Mouse (Mus musculus) spleen, postnatal 36 days (tissue): ENCODE results near the gene Rwdd2b.
A peak's percentile ranks its signal among the peaks of the same experiment; 100 is the strongest.

Experiments used
- DNase-seq, 2 experiments: peaks; one replicate each; pipeline ENCODE4 v3.0.0; 2022; ENCODE audit warnings: low spot score in 2 of 2, mixed read lengths in 1 of 2

Gene Rwdd2b

DNA sequence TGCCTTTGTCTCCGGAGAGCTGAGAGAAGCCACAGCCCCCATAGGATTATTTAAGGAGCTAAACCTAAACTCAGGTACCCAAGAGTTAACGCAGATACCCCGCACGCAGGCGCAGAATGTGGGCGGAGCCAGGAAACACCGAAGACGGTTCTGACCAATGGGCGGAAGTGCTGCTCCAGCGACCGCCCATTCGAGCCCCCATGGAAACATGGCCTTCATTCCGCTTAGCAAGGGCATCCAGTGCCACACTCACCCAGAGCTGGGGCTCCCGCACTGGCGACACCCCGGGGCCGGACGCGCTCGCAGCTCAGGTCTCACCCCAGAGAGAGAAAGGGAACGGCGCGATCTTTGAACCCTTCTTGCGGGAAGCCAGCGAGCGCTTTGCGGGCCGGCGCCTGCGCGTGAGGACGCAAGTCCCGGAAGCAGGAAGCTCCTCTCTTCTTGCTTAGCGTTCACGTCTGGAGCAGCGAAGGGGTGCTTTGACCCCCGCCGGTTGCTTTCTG is at the start of gene Rwdd2b:
Gene Rwdd2b, minus strand, starts transcription at position 390 of the 503 bp plus-strand sequence.
- peak; percentile 91 to 95 for DNase-seq

DNA sequence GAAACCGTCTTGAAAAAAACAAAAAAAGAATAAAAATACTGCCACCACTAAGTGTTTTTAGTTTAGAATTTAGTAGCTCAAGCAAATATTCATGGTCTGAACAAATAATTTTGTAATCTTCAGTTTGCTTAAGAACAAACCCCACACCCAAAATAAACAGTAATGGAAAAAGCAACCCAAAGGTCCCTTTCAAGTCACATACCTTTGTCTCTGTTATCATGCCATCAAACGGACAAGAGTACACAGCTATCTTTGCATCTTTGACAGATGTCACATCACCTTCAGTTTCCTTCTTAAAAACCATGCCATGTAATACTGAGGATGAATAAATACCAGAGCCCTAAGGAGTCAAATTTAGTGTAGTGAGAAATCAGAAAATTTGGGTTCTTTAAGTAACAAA is 48.2 kb upstream of the Rwdd2b start:
- DNase-seq = no peak

DNA sequence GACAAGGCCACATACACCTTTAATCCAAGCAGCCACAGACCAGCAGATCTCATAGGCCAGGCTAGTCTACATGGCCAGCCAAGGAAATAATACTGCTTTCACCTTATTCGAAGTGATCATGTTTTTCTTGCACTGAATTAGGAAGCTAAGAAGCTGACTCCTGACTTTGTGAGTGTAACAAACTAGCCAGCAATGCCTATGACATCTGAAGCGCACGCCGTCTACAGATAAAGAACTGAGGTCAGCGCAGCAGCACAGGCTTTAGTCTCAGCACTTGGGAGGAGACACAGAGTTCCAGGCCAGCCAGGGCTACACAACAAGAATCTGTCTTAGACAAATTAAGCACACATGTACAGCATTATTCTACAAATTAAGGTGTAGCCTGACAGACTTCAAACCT is 46.4 kb upstream of the Rwdd2b start:
- no peak for DNase-seq

DNA sequence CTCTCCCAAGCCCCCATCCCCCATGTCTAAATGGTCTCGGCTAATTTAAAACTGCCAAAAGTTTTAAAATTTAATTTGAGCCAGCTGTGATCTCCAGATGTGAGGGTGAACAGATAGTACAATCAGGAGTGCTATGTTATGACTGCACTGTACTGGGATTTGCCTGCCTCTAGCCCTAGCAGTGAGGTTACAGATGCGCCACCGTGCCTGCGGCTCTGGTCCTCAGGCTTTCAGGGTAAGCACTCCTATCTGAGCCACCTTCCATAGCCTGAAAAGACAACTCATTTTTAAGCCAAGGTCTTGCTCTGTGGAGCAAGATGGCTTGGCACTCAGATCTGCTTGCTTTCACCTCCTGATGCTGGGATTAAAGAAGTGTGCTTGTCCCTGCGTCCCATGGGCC is 44.0 kb upstream of the Rwdd2b start:
- no peak for DNase-seq

DNA sequence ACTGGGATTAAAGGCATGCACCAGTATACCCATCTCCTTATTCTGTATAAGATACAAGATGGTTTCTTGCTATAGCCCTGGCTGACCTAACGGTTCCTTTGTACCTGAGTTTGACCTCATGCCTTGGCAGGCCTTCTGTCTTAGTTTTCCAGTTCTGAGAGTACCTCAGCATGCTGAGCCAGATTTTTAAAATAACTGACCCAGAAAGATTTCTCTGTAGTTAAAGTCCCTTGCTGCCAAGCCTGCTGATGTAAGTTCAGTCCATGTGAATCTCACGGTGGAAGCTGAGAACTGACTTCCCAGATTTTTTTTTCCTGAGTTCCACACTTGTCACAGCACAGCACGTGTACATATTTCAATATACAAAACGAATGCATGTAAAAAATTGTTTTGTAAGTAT is 30.2 kb upstream of the Rwdd2b start:
- no peak for DNase-seq

DNA sequence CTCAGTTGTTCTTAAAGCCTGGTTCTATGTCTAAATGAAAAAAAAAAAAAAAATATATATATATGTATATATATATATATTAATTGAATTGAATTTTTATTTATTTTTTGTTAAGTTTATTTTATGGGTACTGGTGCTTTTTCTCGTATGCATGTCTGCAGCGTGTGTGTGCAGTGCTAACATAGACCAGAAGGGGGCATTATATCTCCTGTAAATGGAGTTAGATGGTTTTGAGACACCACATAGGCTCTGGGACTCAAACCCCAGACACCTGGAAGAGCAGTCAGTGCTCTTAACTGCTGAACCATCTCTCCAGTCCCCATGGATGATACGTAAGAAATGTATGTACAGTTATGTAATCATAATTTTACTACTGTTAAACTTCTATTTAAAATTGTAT is 18.4 kb upstream of the Rwdd2b start:
- no peak for DNase-seq

DNA sequence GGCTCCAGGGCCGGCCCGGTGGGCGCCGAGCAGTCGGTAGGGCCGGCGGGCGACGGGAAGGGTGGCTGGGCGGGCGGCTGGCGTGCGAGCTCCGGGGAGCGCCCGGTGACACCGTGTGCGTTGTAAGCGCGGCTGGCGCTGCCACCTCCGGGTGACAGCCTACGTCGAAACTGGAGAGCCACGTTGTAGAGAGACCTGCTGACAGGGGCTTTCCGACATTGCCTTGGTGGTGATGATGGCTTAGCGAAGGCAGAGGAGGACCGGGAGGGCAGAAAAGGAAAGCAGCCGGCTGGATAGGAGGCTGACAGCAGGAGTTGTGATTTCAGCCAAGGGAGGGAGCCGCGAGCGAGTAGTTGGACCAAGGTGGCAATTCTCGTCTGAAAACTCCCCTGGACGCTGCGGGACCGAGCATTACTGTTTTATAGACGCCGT is 14.8 kb upstream of the Rwdd2b start:
- DNase-seq = peak in 1 of 2 experiments; percentile 36

DNA sequence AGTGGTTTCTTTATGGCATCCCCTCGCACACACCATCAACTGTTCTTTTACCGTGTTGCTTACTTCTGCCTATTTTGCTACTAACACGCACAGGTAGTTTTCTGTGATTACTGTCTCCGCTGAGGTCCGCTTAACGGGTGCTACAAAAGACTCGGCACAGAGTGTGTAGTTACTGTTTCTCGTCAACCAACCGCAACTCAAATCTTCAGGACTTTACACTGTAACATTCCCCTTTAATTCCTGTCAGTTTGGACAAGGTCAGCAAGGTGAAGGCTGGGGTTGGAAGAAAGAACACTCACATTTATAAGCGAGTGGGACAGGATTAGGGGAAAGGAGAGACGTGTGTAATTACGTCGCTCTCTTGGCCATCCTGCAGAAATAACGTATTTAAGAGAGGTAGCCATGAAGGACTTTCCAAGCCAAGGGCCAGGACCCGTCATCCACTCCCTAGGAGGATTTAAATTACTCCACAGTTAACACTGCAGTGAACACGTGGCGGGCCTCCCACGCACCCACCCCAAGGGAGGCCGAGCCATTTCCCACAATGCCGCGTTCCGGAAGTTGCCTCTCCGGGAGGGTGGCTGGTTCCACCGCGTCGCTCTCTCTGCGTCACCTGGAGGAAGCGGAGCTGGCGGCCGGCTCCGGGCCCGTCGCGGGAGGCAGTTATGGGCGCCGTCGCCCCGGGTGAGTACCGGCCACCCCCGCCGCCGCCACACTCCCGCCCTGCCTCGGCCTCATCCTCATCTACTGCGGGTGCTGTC is 14.2 kb upstream of the Rwdd2b start, which contains the start of gene Usp16:
Gene Usp16, plus strand, starts transcription at position 285 of the 761 bp plus-strand sequence.
- peak; percentile 91 to 92 for DNase-seq

DNA sequence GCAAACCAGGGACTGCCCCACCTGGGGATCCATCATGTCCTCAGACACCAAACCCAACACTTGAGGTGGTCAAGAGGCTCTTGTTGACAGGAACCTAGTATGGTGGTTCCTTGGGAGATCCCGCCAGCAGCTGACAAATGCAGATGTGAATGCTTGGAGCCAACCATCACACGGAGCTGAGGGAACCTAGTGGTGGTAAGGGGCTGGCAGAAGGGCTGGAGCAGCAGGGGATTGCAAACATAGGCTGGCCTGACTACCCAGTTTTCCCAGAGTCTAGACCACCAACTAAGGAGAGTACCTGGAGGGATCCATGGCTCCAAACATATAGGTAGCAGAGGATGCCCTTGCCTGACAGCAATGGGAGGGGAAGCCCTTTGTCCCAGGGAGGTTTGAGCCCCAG is 12.9 kb upstream of the Rwdd2b start:
- no peak for DNase-seq

DNA sequence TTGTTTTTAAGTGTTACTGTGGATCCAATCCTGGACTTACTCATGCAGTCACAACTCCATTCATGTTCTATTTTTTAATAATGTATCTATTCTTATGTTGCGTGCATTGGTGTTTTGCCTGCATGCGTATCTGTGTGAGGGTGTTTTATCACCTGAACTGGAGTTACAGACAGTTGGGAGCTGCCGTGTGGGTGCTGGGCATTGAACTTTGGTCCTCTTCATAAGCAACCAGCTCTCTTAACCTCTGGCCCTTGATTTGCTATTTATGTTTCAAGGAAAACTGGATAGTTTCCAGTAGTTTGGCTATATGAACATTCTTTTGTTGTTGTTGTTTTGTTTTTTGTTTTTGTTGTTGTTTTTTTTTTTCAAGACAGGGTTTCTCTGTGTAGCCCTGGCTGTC is 5.2 kb upstream of the Rwdd2b start:
- no peak for DNase-seq

DNA sequence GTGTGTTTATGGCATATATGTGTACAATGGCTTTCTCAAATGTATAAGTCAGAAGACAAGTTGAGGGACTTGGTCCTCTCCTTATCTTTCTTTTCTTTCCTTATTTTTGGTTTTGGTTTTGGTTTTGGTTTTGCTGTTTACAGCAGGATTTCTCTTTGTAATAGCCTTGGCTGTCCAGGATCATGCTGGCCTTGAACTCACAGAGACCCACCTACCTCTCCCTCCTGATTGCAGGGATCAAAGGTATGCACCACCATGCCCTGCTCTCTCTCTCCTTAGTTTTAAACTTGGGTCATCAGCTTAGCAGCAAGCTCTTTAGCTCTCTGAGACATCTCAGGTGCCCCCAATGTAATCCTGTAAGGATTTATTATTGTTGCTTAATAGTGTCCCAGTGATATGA is 4.7 kb upstream of the Rwdd2b start:
- no peak for DNase-seq

DNA sequence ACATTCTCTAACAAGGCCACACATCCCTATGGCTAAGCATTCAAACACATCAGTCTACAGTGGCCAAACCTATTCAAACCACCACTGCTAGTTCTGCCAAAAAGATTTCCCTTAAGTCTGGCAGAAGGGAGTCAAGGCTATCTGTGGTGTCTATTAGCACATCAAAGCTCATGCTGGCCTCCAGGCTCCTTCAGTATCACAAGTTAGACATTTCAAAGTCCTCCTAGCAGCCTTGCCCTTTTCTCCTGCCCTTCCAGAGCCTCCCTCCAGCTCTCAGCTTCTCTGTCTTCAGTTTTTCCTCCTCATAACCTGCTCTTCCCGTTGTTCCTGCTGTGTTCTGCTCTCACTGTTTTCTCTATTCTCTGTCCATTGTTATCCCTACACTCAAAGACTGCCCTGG is 3.7 kb upstream of the Rwdd2b start:
- DNase-seq = no peak

DNA sequence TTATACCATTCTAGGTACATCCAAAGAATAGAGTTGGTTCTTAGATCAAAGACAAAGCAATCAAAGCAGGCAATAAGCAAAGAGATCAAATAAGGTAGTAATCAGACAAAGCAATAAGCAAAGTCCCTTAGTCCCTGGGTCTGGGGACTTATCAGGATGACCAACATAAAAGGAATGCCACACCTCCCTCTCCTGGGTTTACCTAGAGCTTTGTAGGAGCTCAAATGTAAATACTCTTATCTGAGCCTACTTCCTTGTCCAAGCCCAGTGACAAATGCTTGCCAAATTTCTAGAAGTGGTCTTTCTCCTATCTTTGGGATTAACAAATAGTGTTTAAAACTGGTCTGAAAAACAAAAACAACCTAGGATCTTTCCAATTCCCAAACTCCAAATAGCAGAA is 2.9 kb upstream of the Rwdd2b start:
- DNase-seq = no peak

DNA sequence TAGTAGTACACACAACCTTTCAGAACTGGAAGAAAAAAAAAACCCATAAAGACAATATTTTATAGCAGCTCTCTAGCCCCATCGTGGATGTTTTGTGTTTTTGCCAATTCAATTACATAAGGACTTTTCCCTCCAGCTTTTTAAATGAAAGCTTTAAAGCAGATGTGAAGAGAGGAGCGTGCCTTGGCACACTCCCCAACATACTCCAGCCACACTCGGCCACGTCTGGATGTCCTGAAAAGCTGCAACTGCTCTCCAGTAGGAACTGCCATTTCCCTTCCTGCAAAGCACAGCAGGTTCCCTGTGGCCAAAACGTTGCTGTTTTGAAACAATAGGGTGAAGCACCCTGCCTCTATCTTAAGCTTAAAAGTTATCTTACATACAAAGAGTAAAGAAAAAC is 1.9 kb upstream of the Rwdd2b start:
- no peak for DNase-seq

DNA sequence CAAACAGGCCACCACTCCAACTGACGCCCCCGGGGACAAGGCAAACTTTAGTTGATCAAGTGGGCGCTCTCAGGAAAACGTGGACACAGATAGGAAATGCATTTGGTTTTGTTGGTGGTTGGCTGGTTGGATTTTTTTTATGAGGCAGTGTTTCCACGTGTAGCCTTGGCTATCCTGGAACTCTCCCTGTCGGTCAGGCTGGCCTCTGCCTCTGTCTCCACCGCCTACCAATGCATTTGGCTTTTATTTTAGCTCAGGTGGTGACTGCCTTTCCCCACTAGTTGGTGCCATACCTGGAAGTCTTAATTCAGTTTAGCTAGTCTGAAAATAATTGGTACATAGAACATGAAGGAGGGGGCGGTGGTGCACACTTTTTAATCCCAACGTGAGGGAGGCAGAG is 716 bp upstream of the Rwdd2b start:
- peak; percentile 33 to 45 for DNase-seq

DNA sequence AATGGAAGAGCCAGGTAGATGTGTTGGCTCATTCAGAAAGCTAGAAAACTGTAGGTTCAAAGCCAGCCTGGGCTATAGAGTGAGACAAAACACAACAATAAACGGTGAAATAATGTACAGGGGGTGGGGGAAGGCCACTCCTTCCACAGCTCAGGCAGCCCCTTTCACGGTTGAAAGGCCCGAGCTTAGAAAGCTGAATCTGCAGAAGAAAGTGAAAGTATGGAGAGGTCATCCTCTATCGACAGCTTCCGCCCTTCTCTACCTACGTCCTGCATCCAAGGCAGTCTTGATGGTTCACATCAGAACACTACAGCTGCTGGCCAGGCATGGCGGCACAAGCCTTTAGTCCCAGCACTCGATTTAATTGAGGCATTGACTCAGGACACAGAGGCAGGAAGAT is 1.7 kb downstream of the Rwdd2b start:
- DNase-seq = no peak

DNA sequence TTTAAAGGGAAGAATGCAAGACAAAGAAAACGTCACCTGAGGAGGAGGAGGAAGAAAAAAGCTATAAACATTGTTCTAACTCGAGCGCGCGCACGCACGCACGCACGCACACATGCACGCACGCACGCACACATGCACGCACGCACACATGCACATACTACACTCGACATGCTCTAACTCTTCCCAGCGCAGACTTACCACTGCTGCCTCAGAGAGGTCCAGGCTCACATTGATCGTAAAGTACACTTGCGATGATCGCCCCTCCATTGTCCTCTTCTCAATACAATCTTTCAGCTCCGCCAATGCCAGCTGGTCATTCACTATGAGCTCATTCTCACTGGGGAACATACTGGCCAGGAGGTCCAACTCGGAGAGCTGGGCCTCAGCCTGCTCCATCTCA is 3.3 kb downstream of the Rwdd2b start:
- no peak for DNase-seq

DNA sequence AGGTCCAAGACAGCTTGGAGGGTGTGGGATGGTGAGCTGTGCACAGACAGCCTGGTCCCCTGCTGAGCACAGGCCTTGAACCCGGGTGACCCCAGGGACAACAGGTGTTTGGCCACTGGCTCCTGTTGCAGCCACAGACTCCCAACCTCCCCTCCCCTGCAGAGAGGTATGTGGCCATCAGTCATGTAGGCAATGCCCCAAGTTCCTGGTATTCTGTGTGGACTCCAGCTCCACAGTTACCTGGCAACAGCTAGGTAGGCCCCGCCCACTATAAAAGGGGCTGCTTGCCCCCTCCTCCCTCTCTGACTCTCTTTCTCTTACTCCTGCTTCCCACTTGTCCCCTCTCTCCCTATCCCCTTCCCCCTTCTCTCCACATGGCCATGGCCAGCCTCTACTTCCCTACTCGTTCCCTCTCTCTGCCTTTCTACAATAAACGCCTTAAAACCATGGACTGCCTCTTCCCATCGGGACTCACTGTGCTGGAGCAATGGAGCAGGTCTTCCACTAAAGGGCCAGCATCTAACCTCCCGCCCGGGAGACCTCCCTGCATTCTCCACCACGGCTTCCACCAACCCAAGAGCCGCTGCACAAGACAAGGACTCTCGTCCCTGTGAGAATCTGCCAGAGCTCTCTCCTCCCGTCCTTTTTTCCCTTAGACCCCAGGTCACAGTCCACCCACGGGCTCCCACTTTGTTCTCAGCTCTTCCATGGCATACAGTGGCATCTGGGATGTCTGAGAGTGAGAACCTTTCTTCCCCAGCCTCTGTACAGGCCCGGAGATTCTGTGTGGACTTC is 4.8 kb downstream of the Rwdd2b start:
- DNase-seq = no peak

DNA sequence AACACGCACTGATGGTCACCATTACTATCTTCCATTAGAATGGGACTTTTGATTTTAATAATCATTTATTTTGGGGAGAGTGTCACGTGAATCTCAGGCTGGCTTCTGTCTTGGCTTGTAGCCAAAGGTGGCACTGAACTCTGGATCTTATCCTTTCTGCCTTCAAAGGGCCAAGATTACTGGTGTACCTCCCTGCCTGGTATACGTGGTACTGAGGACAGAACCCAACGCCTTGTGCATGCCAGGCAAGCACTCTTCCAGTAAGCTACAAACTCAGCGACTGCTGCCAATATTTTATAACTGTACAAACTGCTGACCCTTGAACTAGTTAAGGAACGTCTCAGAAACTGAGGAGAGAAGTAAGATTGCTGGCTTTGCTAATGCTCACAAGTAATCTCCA is 5.4 kb downstream of the Rwdd2b start:
- no peak for DNase-seq

DNA sequence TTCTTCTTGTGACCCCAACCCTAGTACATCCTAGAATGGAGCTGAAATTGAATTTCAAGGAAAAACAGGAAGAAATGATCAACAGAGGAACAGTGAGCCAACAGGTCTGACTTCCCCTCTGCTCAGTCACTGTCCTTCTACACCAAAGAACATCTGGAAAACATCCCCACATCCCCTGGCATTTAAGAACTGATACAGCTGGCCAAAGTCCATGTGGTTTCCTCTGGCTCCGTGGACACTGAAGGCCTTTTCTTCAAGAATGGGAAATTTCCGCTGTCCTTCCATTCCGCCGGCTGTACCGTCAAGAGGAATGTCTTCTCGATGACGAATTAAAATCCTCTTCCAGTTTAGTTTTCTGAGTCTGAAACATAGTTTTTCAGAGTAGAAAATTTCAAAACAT is 6.1 kb downstream of the Rwdd2b start:
- no peak for DNase-seq

DNA sequence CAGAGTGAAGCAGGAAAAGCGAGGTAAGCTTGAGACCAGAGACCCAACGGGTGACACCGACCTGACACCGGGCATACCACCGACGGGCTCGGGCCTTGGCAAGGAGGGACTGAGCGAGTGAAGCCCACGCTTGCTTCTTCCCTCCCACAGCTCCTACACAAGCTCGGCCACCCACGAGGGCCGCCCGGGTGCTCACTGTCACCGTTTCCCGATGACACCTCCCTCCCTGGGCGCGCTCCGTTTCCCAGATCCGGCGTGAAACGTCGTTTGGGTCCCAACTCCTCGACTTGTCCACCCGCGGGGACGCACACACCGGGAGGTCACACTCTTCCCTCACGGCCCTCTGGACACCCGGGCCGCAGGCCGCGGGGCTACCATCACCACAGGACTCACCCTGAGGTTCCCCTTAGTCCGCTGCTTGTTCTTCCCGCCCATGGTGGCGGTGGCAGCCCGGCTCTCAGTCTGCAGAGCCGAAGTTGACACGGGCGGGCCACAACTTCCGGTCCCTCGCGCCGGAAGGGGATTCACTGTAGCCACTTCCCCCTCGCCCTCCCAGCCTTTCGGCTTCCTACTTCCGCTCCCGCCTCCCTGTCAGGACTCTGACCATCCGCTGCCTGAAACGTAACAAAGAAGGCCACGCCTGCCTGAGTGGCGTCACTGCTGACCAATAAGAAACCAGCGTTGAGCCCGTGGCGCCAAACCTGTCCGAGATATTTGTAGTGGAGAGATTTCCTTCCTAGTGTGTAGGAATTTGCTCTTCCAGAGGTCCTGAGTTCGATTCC is 8.1 kb downstream of the Rwdd2b start, which contains the start of gene Ltn1:
Gene Ltn1, minus strand, starts transcription at position 580 of the 782 bp plus-strand sequence.
- peak; percentile 97 to 98 for DNase-seq

DNA sequence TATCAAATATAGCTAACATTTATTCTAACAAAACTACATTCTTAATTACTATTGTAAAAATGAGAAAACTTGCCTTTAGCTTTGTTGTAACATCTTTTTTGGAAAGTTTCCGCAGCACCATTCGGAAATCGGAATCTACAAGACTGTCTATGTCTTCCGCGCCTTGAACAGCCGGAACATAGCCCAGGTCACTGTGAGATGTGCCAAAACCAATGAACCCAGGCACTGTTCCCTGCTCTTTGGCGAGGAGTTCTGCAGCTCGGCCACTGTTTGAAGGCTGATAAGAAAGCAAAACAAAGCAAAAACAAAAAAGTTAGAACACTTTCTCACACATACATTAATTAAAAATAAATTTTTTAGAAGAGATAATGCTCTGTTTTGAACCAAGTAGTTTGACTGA is 12.9 kb downstream of the Rwdd2b start:
- DNase-seq = no peak
